Mouse (Mus musculus) CD4-positive naive resting alpha-beta T cell, adult 76 days (primary cell): Measurements from ENCODE around the gene Creb5. TPM values are rescaled to one million over a fixed set of nuclear protein-coding genes. Genes with fewer than 3 reads are reported as not detected.

ENCODE experiments used
- total RNA-seq: library from RNA; stranded (reverse); gene quantifications from one replicate; pipeline ENCODE4 v1.2.4, GENCODE M21; 2023

The Creb5 gene
- total RNA-seq = 0.79 TPM

DNA sequence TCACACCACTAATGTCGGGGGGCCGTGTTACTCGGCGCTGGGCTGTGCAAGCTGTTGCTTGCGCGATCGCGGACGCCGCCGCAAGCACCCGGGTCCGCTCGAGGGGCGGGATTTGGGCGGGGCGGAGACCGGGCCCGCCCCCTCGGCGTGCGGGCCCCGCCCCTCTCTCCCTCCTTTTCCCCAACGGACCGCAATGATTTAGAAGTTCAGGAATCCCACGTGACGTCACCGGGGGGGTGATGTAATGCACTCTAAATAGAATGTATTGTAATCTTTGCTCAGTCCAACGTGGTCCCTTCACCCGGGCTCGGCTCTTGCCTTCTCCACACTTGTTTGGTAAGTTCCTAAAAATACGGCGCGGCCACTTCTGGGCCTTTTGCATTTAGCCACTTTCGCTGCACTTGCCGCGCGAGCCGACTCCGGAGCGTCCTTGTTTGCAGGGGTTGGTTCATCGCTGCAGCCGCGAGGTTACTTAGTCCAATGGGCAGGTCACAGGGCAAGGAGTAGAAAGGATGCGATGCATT is at the start of gene Creb5:
Creb5 (plus strand) TSS at position 233 of the 524 bp plus-strand sequence.

Other genes with a start within 250 kb of the Creb5 start
- 2.4 TPM for gene Jazf1, start 218.6 kb upstream of the Creb5 start, total RNA-seq